Mouse (Mus musculus) R1 (cell line): ENCODE data around the gene Tas2r144.

Experiments
- DNase-seq: peaks from one replicate; pipeline ENCODE4 v3.0.0-alpha.2; 2018; ENCODE audit warnings: low read depth, low spot score

Tas2r144 gene

DNA sequence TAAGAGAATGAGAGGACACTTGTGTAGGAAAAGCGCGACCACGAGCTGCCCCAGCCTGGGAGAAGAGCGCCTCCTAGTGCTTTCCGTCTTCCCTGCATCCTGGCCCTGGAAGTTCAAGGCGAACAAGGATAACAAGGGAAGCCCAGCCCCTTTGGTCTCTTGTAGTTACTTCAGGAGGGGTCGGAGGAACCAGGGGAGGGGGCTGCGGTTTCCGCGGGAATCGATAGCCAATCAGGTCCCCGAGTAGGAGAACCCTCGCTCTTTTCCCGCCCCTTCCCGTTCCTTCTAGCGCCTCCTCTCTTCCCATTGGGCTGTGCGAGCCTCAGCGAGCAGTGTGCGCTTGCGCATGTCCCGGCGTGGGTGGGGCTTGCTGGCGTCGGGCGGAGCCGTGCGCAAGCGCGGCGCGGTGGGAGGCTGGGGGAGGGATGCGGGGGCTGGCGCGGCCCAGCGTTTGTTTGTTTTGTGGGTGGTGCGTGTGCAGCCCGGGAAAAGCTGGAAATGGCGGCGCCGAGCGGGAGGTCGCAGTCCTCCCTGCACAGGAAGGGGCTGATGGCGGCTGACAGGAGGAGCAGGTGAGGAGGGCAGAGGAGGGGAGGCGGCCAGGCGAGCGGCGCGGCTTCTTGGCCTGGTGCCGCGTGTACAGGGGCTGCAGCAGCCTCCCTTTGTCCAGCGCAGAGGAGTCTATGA is 49.6 kb downstream of the Tas2r144 start, which contains the start of gene Casp2:
Casp2 (plus strand) TSS at position 360 of the 687 bp plus-strand sequence.
- DNase-seq = peak; percentile 99
